Mouse (Mus musculus): ENCODE data around the gene Gprin2.

The Gprin2 gene

DNA sequence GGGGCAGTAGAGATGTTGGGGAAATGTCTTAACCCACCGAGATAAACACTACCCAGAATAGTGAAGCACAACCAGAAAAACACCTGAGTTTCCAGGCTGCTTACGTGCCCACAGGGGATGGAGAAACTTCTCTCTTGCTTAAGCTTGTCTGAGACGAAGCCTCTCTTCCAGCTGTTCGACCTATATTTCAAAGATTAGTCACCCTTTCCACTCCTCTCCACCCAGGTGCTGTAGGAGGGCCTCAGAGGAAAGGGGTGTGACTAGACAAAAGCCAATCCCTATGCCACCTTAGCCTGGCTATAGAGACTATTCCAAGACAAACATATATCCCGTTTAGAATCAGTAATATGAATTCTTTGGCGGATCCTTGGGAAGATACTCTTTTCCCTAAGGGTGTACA, 6.5 kb upstream of the Gprin2 start:
- DNase-seq (ENCODE audit: extremely low read depth, low read depth, low spot score), result peak; percentile 68

DNA sequence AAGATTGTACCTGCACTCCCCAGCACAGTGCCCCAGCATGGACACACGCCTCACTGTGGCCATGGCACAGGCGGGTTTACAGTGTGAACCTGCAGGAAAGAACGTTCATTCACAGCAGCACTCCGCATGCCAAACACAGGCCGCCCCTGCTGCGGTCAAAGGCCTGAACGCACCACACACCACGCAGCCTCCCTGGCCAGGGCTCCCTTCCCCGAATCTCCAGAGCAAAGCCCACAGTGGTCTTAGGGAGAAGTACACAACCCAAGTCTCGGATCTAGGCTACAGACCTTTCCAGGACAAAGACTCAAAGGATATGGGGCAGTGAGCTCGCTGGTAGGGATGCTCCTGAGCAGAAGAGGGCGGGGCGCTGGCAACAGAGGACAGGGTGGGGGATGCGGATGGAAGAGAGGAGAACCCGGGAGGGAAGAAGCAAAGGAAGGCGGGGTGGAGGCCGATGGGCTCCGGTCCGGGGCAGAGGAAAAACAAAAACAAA, 669 bp downstream of the Gprin2 start:
- DNase-seq (ENCODE audit: extremely low read depth, low read depth, low spot score), result no peak

DNA sequence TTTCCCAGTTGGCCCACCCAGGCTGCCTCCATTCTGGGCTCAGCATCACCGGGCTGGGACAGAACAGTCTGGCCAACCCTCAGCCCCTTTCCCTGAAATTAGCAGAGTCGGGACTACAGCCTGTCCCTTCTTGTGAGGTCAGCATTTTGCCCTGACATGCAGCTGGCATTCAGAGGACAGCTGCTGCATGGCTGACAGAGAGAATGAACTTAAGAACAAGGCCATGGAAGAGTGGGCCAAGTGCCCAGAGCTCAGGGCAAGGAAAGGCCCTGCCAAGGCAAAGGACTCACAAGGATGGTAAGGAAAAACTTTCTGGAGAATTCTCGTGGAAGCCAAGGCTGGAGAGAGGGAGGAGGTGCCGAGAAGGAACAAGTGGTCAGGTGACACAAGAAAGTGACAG, 4.7 kb downstream of the Gprin2 start:
- no peak for DNase-seq (ENCODE audit: extremely low read depth, low read depth, low spot score)

DNA sequence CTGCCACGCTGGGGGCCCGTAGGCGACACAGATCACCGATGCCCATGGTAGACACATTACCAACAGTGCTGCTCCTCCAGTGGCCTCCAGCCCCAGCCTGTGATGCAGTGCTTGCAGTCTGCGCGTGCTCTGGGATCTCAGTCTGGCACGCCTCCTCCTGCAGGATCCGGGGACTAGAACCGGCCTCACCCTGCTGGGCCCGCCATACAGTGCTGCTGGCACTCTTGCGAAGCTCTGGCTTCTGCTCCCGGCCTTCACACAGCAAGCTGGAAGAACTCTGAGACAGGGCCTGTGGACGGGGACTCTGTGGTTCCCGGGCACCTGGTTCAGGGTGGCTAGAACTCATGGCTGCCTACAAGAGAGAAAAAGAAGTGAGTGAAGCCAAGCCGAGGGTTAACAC, 6.0 kb downstream of the Gprin2 start:
- no peak for DNase-seq (ENCODE audit: extremely low read depth, low read depth, low spot score)

DNA sequence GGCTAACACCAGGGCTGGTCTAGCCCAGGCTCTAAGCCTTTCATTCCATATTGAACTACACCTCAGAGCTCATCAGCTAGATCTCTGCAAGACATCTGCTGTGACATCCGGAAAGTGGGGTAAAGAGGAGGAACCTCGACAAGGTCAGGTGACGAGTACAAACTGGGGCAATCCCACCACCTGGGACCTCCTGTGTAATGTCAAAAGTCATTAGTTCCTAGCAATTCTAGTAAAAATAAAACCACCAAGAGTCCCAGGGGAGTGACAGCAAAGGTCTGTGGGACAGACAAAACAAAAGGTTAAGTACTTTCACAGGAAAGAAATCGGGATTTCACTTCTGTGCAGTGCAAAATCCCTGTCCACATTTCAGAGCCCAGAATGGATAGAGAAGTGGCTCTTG, 7.6 kb downstream of the Gprin2 start:
- DNase-seq (ENCODE audit: extremely low read depth, low read depth, low spot score), result no peak

DNA sequence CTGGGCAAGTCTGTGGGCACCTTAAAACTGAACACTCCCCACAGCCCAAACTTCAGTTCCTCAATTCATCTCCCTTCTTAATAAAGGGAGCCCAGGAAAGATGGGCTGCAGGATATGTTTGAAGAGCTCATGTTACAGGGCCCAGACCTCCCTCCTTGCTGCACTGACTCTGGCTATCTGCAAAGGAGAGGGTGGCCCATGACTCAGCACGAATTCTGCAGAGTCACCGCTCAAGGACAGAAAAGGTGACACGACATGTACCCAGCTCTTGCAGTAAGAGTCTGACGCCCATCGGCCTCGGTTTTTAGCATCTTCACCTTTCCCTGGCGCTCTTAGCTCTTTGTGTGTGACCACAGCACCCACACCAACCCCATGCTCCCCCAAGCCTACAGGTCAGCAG, 11.1 kb downstream of the Gprin2 start:
- DNase-seq (ENCODE audit: extremely low read depth, low read depth, low spot score), result no peak

DNA sequence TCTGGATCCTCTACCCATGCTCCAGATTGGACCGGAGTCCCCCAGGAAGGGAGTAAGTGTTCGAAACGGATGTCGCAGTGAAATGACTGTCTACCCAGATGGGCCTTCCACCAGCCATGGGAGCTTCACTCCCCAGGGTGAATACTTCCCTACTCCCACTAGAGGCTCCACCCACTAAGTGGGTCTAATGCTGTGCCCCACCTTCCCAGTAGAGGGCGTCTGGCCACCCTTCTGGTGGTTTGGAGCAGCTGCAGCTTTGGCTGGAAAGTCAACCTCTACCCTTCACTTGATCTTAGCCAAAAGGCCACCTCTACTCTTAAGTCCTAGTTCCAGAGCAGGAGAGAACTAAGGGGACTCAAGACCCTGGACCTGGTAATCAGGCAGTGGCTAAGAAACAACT, 12.8 kb downstream of the Gprin2 start:
- DNase-seq (ENCODE audit: extremely low read depth, low read depth, low spot score), result no peak

DNA sequence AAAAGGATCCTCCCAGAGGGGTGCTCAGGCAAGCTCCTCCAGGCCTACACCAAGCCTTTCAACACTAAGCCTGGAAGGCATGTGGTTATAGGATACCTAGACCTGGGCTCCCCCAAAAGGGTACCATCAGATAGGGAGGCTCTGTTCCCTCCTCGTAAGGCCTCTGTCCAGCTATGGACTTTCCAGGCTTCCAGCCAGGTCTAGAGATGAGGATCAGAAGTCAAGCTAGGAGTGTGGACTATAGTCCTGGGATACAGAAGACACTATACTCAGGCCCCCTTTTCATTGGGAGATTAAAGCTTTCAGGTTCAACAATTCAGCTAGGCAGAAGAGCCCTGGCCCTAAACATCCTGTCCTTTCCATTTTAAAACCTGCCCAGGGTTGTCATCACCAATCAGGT, 18.4 kb downstream of the Gprin2 start:
- DNase-seq (ENCODE audit: extremely low read depth, low read depth, low spot score), result no peak

DNA sequence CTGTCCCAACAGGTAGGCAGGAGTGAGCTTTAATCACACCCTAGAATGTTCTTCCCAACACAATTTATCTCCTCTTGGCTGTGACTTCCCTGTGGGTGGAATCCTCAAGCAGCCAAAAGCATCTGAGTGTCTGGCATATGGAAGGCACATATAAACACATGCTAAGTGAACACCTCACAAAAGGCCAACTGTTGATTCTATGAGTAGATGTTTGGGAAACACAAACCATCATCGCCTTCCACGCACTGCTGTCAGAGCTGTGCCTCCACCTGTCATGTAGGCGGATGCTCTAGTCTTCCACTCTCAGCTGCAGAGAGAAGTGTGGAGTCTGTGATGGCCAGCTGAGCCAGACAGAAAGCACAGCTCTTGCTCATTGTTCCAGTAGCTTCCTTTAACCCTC, 22.1 kb downstream of the Gprin2 start:
- DNase-seq (ENCODE audit: extremely low read depth, low read depth, low spot score), result no peak

DNA sequence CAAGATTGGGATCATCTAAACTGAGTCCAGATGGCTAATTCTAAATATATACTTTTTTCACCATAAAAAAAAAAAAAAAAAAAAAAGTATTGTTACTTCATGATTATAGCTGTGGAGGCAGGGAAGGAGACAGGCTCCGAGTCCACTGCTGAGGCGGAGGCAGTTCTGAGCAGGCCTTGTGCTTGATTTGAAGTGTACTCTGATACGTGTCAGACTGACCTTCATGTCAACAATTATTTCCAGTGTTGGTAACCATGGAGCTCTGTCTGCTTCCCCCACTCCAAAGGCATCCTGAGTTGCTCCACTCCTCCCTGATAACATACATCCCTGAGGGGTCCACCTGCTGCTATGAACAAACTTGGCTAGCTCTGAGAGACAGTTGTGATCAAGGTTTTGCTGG, 30.3 kb downstream of the Gprin2 start:
- DNase-seq (ENCODE audit: extremely low read depth, low read depth, low spot score), result no peak

DNA sequence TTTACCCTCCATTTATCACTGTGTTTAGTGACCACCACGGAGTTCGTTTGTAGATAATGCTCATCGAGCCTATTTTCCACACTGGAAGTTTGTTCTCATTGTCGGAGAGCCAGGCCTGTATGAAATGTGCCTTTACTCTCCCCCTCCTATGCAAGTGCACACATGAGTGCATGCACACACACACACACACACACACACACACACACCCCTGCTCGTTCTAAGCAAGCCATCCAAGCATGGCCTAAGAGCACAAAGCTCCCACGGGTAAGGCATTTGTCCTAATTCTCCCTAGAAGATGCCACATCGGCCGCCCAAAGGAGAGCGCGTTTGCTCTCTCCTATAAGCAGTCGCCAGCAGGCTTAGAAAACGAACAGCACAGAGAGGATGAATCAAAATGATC, 45.7 kb downstream of the Gprin2 start:
- no peak for DNase-seq (ENCODE audit: extremely low read depth, low read depth, low spot score)

DNA sequence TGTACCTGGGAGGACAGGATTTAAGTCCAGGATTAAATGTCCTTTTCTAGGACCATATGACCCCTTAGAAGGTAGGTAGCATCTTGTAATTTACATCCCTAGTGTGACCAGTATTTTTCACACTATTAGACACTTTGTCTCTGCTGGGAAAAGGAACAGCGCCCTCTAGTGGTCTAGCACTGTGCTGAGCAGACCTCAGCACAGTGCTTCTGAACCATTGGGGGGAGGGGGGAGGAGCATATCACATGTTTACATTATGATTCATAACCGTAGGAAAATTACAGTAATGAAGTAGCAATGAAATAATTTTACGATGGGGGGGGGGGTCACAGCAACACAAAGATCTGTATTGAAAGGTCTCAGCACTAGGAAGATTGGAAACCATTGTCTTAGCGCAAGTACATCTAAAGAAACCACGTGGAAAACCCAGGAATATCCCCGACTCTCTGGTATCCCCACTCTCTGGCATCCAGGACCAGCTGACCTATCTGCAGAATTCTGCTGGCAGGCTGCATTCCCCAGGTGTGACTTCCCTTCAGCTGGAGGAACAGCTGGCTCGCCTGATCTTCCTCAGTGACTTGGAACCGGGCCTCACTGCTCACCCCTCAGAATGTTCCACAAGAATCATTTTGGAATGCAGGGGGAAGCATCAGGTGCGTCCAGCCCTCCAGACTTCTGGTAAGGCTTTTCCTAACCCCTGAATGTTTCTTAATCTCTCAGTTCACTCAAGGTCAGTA, 46.7 kb downstream of the Gprin2 start:
- no peak for DNase-seq (ENCODE audit: extremely low read depth, low read depth, low spot score)

DNA sequence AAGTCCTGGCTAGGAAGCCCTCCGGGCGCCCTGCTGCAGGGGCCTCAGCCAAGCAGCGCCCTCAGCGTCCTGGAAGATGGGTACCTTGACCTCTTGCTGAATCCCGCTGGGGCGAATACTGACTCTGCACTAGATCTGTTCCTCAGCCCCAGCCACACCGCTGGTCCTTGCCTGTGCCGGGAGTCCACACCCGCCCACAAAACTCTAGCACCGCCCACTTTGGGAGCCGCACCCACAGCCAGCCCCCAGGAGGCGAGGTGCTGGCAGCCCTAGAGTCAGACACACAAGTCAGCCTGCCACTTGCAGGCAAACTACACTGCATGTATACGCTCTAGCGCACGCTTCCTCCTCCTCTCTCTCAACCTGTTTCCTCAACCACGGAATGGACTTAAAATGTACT, 49.1 kb downstream of the Gprin2 start, which contains the start of gene Npy4r:
Gene Npy4r, minus strand, starts transcription at position 148 of the 400 bp plus-strand sequence.
- no peak for DNase-seq (ENCODE audit: extremely low read depth, low read depth, low spot score)

DNA sequence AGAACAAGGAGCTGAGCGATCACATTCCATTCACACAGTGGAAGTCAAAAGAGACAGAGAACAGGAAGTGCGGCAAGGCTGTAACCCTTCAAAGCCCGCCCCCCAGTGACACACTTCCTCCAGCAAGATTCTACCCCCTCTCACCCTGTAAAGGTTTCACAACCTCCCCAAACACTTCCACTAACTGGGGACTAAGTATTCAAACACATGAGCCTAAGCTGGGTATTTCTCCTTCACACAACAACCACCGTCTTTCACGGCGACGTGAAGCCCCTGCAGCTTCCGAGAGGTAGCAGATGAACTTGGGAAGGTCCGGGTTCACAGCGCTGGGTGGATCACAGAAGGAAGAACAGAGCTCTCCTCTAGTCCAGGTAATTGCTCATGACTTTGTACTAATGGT, 58.5 kb downstream of the Gprin2 start:
- no peak for DNase-seq (ENCODE audit: extremely low read depth, low read depth, low spot score)

DNA sequence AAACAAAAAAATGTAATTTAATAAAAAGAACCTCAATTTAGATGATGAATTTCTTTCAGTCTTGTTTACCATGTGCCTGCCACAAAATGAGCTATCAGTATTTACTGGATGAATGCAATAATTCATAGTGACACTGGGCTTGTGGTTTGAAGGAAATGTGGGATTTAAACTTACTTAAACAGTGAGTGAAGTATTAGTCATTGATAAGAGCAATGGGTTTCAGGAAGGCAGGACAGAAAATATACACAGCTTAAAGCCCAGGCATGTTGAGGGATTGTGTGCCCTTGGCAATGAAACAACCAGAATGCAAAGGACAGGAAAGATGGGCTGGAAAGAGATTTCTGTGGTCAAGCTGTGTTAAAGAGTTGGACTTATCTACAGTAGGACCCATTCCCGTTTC, 59.1 kb downstream of the Gprin2 start:
- no peak for DNase-seq (ENCODE audit: extremely low read depth, low read depth, low spot score)

DNA sequence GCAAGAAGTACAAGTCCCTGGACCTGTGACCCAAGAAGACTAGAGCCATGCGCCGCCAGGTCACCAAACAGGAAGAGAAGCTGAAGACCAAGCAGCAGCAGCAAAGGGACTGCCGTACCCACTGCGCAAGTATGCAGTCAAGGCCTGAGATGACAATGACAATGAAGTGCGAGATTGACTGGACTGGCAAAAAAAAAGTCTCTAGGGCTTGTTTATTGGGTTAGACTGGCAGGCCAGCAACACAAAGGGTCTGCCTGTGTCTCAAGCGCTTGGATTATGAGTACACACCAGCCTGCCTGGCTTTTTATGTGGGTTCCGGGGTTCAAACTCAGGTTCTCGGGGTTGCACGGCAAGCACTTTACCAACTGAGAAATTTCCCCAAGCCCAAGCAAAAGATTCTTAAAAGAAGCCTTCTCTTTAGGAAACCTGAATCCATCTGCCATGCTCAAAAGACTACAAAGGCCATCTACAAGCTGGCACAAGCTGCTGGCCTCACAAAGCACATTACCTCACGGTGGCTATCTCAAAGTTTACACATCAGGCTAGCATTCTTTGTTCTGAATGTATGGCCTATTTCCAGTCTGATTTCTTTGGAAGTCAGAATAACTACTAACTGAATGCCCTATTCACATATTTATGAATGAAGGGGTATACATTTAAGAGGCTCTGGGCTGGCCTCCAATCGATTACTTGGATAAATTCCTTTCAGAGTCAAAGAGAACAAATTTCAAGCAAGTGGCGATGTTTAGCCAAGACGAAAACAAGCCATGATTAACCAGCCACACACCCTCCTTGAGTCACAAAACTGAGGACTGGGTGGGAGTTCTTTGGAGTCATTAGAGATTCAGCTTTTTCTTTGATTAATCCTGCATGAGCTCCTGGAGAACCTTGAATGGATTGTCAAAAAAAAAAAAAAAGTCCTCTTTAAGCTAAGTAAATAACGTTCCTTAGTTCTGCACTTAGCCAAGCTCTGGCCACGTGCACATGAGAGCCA, 61.5 kb downstream of the Gprin2 start:
- DNase-seq (ENCODE audit: extremely low read depth, low read depth, low spot score), result no peak
